Mouse (Mus musculus): ENCODE measurements around the gene Lamb1.
A peak's percentile ranks its signal among the peaks of the same experiment; 100 is the strongest.

Lamb1 gene

DNA sequence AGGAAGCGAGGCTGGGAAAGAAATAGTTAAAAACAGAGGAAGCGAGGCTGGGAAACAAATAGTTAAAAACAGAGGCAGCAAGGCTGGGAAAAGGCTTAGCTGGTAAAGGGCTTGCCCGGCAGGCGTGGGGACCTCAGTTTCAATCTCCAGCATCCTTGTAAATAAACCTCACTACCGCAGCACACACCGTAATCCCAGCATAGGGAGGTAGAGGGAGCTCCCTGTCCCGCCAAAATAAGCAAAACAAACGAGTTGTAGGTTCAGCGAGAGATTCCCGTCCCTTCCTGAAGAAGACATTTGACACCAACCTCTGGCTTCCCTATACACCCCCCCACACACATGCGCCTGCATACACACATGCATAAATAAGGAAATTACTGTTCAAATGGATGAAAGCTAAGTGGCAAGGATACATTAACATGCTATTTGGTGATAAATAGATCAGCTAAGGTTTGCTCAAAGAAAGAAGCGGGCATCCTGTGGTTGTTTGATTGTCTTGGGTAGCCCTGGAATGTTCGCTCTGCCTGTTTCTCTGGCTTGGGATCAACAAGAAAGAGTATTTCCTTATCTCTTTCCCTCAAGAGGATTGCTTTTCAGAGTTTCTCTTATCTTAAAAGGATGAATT lies 111.4 kb downstream of the Lamb1 start:
- DNase-seq (ENCODE audit: inconsistent age in 2 of 2, low spot score in 1 of 2) = peak in 1 of 2 experiments; percentile 41

DNA sequence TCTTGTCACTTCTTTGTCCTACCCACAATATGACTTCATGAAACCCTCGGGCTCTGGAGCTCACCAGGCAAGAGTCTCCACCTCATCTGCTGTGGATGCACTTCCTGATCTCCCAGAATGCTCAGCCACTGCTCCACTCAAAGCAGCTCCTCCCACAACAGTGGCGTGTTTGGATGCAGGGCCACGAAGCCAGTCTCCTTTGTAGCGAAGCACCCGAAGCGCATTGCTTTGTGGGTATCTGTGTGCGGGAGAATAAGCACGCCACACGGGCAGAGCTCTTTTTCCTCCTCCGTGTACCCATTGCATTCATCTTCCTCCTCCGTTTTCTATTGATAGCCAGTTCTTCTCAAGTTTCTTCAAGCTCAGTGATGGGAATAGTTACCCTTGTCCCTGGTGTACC lies 112.2 kb downstream of the Lamb1 start:
- no peak for DNase-seq (ENCODE audit: inconsistent age in 2 of 2, low spot score in 1 of 2)

All from adrenal gland, adult (tissue).